Comparison of ENCODE assay signal across 29 mouse cellular contexts in genomic region chr1:61657760-61658159, GRCm38 (mm10). TPM values are rescaled to one million over a fixed set of nuclear protein-coding genes. Genes with fewer than 3 reads are reported as not detected.
"Had no signal": no experiment of that assay in that cellular context is flagged by ENCODE, and none has a peak within 500 bp of the region (broad histone marks: within the 10 kb centered on the region; RNA-seq: fewer than 3 reads in every experiment).

No protein-coding gene starts in this region.

- H3K27me3 ChIP-seq: embryonic facial prominence, embryonic 12.5 days; embryonic facial prominence, embryonic 13.5 days; embryonic facial prominence, embryonic 15.5 days; forebrain, embryonic 12.5 days; forebrain, embryonic 13.5 days; forebrain, embryonic 15.5 days had no signal

- H3K9me3 ChIP-seq: embryonic facial prominence, embryonic 10.5 days; embryonic facial prominence, embryonic 12.5 days; embryonic facial prominence, embryonic 13.5 days; embryonic facial prominence, embryonic 15.5 days; forebrain, embryonic 10.5 days; forebrain, embryonic 12.5 days; forebrain, embryonic 13.5 days; forebrain, embryonic 15.5 days had no signal

- DNase-seq: cerebellum, adult 18-20 months; cerebellum, adult 2 months; cerebellum, adult 8-10 months; cerebellum, adult 9-10 months; cerebellum, adult 9-11 months; cerebellum, postnatal 14 days; cerebellum, postnatal 25 days; cerebellum, postnatal 36 days; embryo, embryonic 11 days; forebrain, postnatal 0 days; gastrocnemius, adult 2 months; gastrocnemius, postnatal 10 days; gastrocnemius, postnatal 14 days; gastrocnemius, postnatal 25 days; gastrocnemius, postnatal 36 days; heart, adult 11 months; heart, adult 18-20 months; heart, adult 2 months had no signal

- H3K4me1 ChIP-seq: embryonic facial prominence, embryonic 10.5 days; embryonic facial prominence, embryonic 12.5 days; embryonic facial prominence, embryonic 13.5 days; embryonic facial prominence, embryonic 15.5 days; forebrain, embryonic 10.5 days; forebrain, embryonic 15.5 days had no signal

- H3K9ac ChIP-seq: embryonic facial prominence, embryonic 12.5 days; embryonic facial prominence, embryonic 13.5 days; embryonic facial prominence, embryonic 15.5 days; forebrain, embryonic 12.5 days; forebrain, embryonic 13.5 days; forebrain, embryonic 15.5 days; forebrain, postnatal 0 days had no signal

- H3K36me3 ChIP-seq: embryonic facial prominence, embryonic 10.5 days; embryonic facial prominence, embryonic 12.5 days; embryonic facial prominence, embryonic 13.5 days; embryonic facial prominence, embryonic 15.5 days; forebrain, embryonic 10.5 days; forebrain, embryonic 12.5 days; forebrain, embryonic 15.5 days had no signal

- H3K4me3 ChIP-seq: embryonic facial prominence, embryonic 10.5 days; embryonic facial prominence, embryonic 12.5 days; embryonic facial prominence, embryonic 13.5 days; embryonic facial prominence, embryonic 15.5 days; erythroblast, embryonic 14.5 days; forebrain, embryonic 10.5 days; forebrain, embryonic 12.5 days; forebrain, embryonic 13.5 days; forebrain, embryonic 15.5 days; gastrocnemius, adult 2 months; heart, adult 2 months had no signal

- H3K27ac ChIP-seq: embryonic facial prominence, embryonic 10.5 days; embryonic facial prominence, embryonic 12.5 days; embryonic facial prominence, embryonic 13.5 days; embryonic facial prominence, embryonic 15.5 days; forebrain, embryonic 10.5 days; forebrain, embryonic 12.5 days; forebrain, embryonic 13.5 days; forebrain, embryonic 15.5 days; gastrocnemius, adult 2 months; heart, adult 2 months had no signal

- H3K4me2 ChIP-seq: embryonic facial prominence, embryonic 12.5 days; embryonic facial prominence, embryonic 13.5 days; embryonic facial prominence, embryonic 15.5 days; forebrain, embryonic 12.5 days; forebrain, embryonic 13.5 days; forebrain, embryonic 15.5 days had no signal

- ATAC-seq: forebrain, embryonic 13.5 days; forebrain, embryonic 14.5 days; forebrain, embryonic 15.5 days; forebrain, embryonic 16.5 days; forebrain, postnatal 0 days had no signal

RNA-seq across cellular contexts. Expression of gene Pard3b, which starts 19.1 kb away (rescaled TPM):
- polyA plus RNA-seq: erythroblast, embryonic 14.5 days had no signal
